Mouse (Mus musculus): ENCODE measurements around the gene Capn9.

The Capn9 gene

GRCm38 (mm10) chr8:124641599-124641998 is 65.7 kb downstream of the Capn9 start:
- DNase-seq (ENCODE audit: low spot score in 2 of 2), result no peak

- no peak for DNase-seq (ENCODE audit: low spot score in 2 of 2)
Measured at GRCm38 (mm10) chr8:124643540-124644339, 67.8 kb downstream of the Capn9 start.

- no peak for DNase-seq (ENCODE audit: low spot score in 2 of 2)
Measured at GRCm38 (mm10) chr8:124648311-124648710, 72.4 kb downstream of the Capn9 start.

GRCm38 (mm10) chr8:124651776-124652175 is 75.9 kb downstream of the Capn9 start:
- DNase-seq (ENCODE audit: low spot score in 2 of 2), result peak in 1 of 2 experiments; percentile 5

- no peak for DNase-seq (ENCODE audit: low spot score in 2 of 2)
Measured at GRCm38 (mm10) chr8:124652546-124652945, 76.6 kb downstream of the Capn9 start.

- DNase-seq (ENCODE audit: low spot score in 2 of 2), result no peak
Measured at GRCm38 (mm10) chr8:124653568-124654475, 77.9 kb downstream of the Capn9 start.

GRCm38 (mm10) chr8:124657961-124658360 is 82.0 kb downstream of the Capn9 start:
- DNase-seq (ENCODE audit: low spot score in 2 of 2), result no peak

- DNase-seq (ENCODE audit: low spot score in 2 of 2), result no peak
Measured at GRCm38 (mm10) chr8:124658415-124658814, 82.5 kb downstream of the Capn9 start.

GRCm38 (mm10) chr8:124661781-124662180 is 85.9 kb downstream of the Capn9 start:
- no peak for DNase-seq (ENCODE audit: low spot score in 2 of 2)

GRCm38 (mm10) chr8:124662446-124663111 is 86.7 kb downstream of the Capn9 start:
- no peak for DNase-seq (ENCODE audit: low spot score in 2 of 2)

GRCm38 (mm10) chr8:124663112-124663873 is 87.4 kb downstream of the Capn9 start, which contains the start of gene 2310022B05Rik:
Gene 2310022B05Rik, minus strand, starts transcription at chr8:124663369.
- peak; percentile 64 to 76 for DNase-seq (ENCODE audit: low spot score in 2 of 2)

GRCm38 (mm10) chr8:124663874-124664230 is 87.9 kb downstream of the Capn9 start:
- no peak for DNase-seq (ENCODE audit: low spot score in 2 of 2)

GRCm38 (mm10) chr8:124664414-124664813 is 88.5 kb downstream of the Capn9 start:
- no peak for DNase-seq (ENCODE audit: low spot score in 2 of 2)
